Mouse (Mus musculus) limb, embryonic 15.5 days (tissue): ENCODE measurements around the gene Slc16a2. TPM values are rescaled to one million over a fixed set of nuclear protein-coding genes. Genes with fewer than 3 reads are reported as not detected.

Experiments used
- ATAC-seq: fragments of 200-750 bp; cut with Nextera tagmentation; 2 replicates; pipeline ENCODE4 v1.8.0; 2017; ENCODE audit warnings: low read depth, moderate TSS enrichment; ENCODE audit not compliant: insufficient number of reproducible peaks, low FRiP score, low TSS enrichment
- H3K27ac ChIP-seq: fragments of 300-500 bp; sonication (generic); 2 replicates; pipeline ENCODE4 v1.5.1; 2015; ENCODE audit warnings: moderate library complexity, mild to moderate bottlenecking, inconsistent platforms
- H3K27me3 ChIP-seq: fragments of 300-500 bp; sonication (generic); 2 replicates; pipeline ENCODE4 v1.6.1; 2015; ENCODE audit warnings: inconsistent platforms
- H3K36me3 ChIP-seq: fragments of 300-500 bp; sonication (generic); 2 replicates; pipeline ENCODE4 v1.6.1; 2015; ENCODE audit warnings: inconsistent platforms
- H3K4me1 ChIP-seq: fragments of 300-500 bp; sonication (generic); 2 replicates; pipeline ENCODE4 v1.6.1; 2015; ENCODE audit warnings: inconsistent platforms
- H3K4me2 ChIP-seq: fragments of 300-500 bp; sonication (generic); 2 replicates; pipeline ENCODE4 v1.6.1; 2015; ENCODE audit warnings: mild to moderate bottlenecking, inconsistent platforms
- H3K4me3 ChIP-seq: fragments of 300-500 bp; sonication (generic); 2 replicates; pipeline ENCODE4 v1.5.1; 2015; ENCODE audit warnings: mild to moderate bottlenecking, inconsistent platforms
- H3K9ac ChIP-seq: fragments of 300-500 bp; sonication (generic); 2 replicates; pipeline ENCODE4 v1.6.1; 2015; ENCODE audit warnings: inconsistent platforms
- H3K9me3 ChIP-seq: fragments of 300-500 bp; sonication (generic); 2 replicates; pipeline ENCODE4 v1.6.1; 2016; ENCODE audit warnings: inconsistent platforms
- WGBS: fragments of 180-500 bp; shearing (Covaris S2); methylation state at CpG from one replicate; pipeline ENCODE4 v1.1.7; 2015; 5-methylcytosine and 5-hydroxymethylcytosine counted together
- polyA plus RNA-seq: library from polyadenylated mRNA; unstranded; fragments of >200 nt; fragmentation: Nextera tagmentation; extraction: Ambion mirVana; gene quantifications from 2 replicates; pipeline ENCODE4 v1.2.1, GENCODE M21; 2015

Gene Slc16a2
- polyA plus RNA-seq, 1 experiment from 2014 or later: 29.9 TPM

GRCm38 (mm10) chrX:103732033-103732703 is 89.6 kb downstream of the Slc16a2 start:
- WGBS: 58% methylated on average over 4 of the region's 4 CpGs

GRCm38 (mm10) chrX:103722437-103722836 is 99.3 kb downstream of the Slc16a2 start:
- WGBS: 76% methylated on average over 2 of the region's 2 CpGs
- no peaks in the 10 kb centered on the region for H3K9me3 ChIP-seq
- H3K4me3 ChIP-seq: no peak overlapping the region
- ATAC-seq: no peak
- H3K4me2 ChIP-seq: no peak overlapping the region
- H3K9ac ChIP-seq: no peak overlapping the region
- no peak overlapping the region for H3K27ac ChIP-seq
- H3K36me3 ChIP-seq: no peaks in the 10 kb centered on the region
- peaks cover 13% of the 10 kb centered on the region for H3K27me3 ChIP-seq
- H3K4me1 ChIP-seq: no peaks in the 10 kb centered on the region; the same call in 1 of the 2 replicates

More at GRCm38 (mm10) chrX:103732033-103732703, 89.6 kb downstream of the Slc16a2 start:
- no peak overlapping the region for H3K27ac ChIP-seq
- H3K36me3 ChIP-seq: no peaks in the 10 kb centered on the region
- H3K27me3 ChIP-seq: peaks cover 36% of the 10 kb centered on the region
- H3K4me1 ChIP-seq: no peaks in the 10 kb centered on the region
- no peaks in the 10 kb centered on the region for H3K9me3 ChIP-seq
- H3K9ac ChIP-seq: no peak overlapping the region
- ATAC-seq: no peak
- no peak overlapping the region for H3K4me2 ChIP-seq
- H3K4me3 ChIP-seq: no peak overlapping the region

GRCm38 (mm10) chrX:103719618-103720185 is 102.1 kb downstream of the Slc16a2 start:
- no peak overlapping the region for H3K27ac ChIP-seq
- no peak overlapping the region for H3K9ac ChIP-seq
- no peaks in the 10 kb centered on the region for H3K36me3 ChIP-seq
- 49% methylated on average over 12 of the region's 12 CpGs for WGBS
- ATAC-seq: no peak
- peaks cover 13% of the 10 kb centered on the region for H3K27me3 ChIP-seq
- H3K4me2 ChIP-seq: no peak overlapping the region
- H3K4me1 ChIP-seq: no peaks in the 10 kb centered on the region; the same call in 1 of the 2 replicates
- H3K9me3 ChIP-seq: no peaks in the 10 kb centered on the region
- H3K4me3 ChIP-seq: no peak overlapping the region

- ATAC-seq: no peak
- Histone ChIP-seq H3K27me3 (peaks cover 25% of the 10 kb centered on the region; the same call in 1 of the 2 replicates), H3K4me3 (no peak overlapping the region), H3K9me3 (no peaks in the 10 kb centered on the region), H3K4me2 (no peak overlapping the region), H3K27ac (no peak overlapping the region), H3K9ac (no peak overlapping the region), H3K36me3 (no peaks in the 10 kb centered on the region), H3K4me1 (no peaks in the 10 kb centered on the region)
- whole genome bisulfite sequencing: 58% methylated on average over 7 of the region's 7 CpGs
These were observed 108.9 kb downstream of the Slc16a2 start for GRCm38 (mm10) chrX:103712922-103713321.

- 54% methylated on average over 2 of the region's 2 CpGs for WGBS
These were observed 112.1 kb downstream of the Slc16a2 start for GRCm38 (mm10) chrX:103709671-103710070.

GRCm38 (mm10) chrX:103708592-103708991 is 113.2 kb downstream of the Slc16a2 start:
- ATAC-seq: no peak
- Histone ChIP-seq H3K27ac (no peak overlapping the region), H3K4me1 (no peaks in the 10 kb centered on the region), H3K9me3 (no peaks in the 10 kb centered on the region), H3K4me3 (no peak overlapping the region), H3K9ac (no peak overlapping the region), H3K27me3 (peaks cover 57% of the 10 kb centered on the region), H3K36me3 (no peaks in the 10 kb centered on the region), H3K4me2 (no peak overlapping the region)
- WGBS: 65% methylated on average over 1 of the region's 1 CpGs

More at GRCm38 (mm10) chrX:103709671-103710070, 112.1 kb downstream of the Slc16a2 start:
- no peak overlapping the region for H3K27ac ChIP-seq
- no peak for ATAC-seq
- peaks cover 51% of the 10 kb centered on the region for H3K27me3 ChIP-seq
- no peaks in the 10 kb centered on the region for H3K9me3 ChIP-seq
- no peaks in the 10 kb centered on the region for H3K36me3 ChIP-seq
- no peaks in the 10 kb centered on the region for H3K4me1 ChIP-seq
- no peak overlapping the region for H3K4me2 ChIP-seq
- H3K4me3 ChIP-seq: no peak overlapping the region
- H3K9ac ChIP-seq: no peak overlapping the region

GRCm38 (mm10) chrX:103704611-103705010 is 117.2 kb downstream of the Slc16a2 start:
- no peak for ATAC-seq
- Histone ChIP-seq H3K4me2 (no peak overlapping the region), H3K9me3 (no peaks in the 10 kb centered on the region), H3K9ac (no peak overlapping the region), H3K36me3 (no peaks in the 10 kb centered on the region), H3K27me3 (peaks cover 57% of the 10 kb centered on the region), H3K4me3 (no peak overlapping the region), H3K27ac (no peak overlapping the region), H3K4me1 (no peaks in the 10 kb centered on the region)
- WGBS: 91% methylated on average over 4 of the region's 4 CpGs

- 58% methylated on average over 4 of the region's 4 CpGs for WGBS
- H3K27ac ChIP-seq: no peak overlapping the region
- no peak for ATAC-seq
- no peaks in the 10 kb centered on the region for H3K36me3 ChIP-seq
- H3K27me3 ChIP-seq: peaks cover 63% of the 10 kb centered on the region
- H3K4me1 ChIP-seq: no peaks in the 10 kb centered on the region
- H3K4me2 ChIP-seq: no peak overlapping the region
- no peak overlapping the region for H3K9ac ChIP-seq
- H3K9me3 ChIP-seq: no peaks in the 10 kb centered on the region
- H3K4me3 ChIP-seq: no peak overlapping the region
These were observed 117.8 kb downstream of the Slc16a2 start for GRCm38 (mm10) chrX:103704024-103704423.

GRCm38 (mm10) chrX:103697796-103698195 is 124.0 kb downstream of the Slc16a2 start:
- Histone ChIP-seq H3K9me3 (no peaks in the 10 kb centered on the region), H3K36me3 (no peaks in the 10 kb centered on the region), H3K4me1 (peaks cover 6% of the 10 kb centered on the region; the same call in 1 of the 2 replicates), H3K27me3 (peaks cover 66% of the 10 kb centered on the region), H3K4me3 (no peak overlapping the region), H3K27ac (no peak overlapping the region), H3K9ac (no peak overlapping the region), H3K4me2 (no peak overlapping the region)
- WGBS: 66% methylated on average over 2 of the region's 2 CpGs
- ATAC-seq: no peak

GRCm38 (mm10) chrX:103696081-103696519 is 125.7 kb downstream of the Slc16a2 start:
- WGBS: 7% methylated on average over 9 of the region's 9 CpGs
- Histone ChIP-seq H3K9me3 (no peaks in the 10 kb centered on the region), H3K27me3 (peaks cover 62% of the 10 kb centered on the region), H3K4me3 (peak overlapping the region; percentile 42; the same call in 1 of the 2 replicates), H3K27ac (peak overlapping the region; percentile 68; the same call in 1 of the 2 replicates), H3K4me1 (peaks cover 6% of the 10 kb centered on the region; the same call in 1 of the 2 replicates), H3K9ac (no peak overlapping the region), H3K4me2 (peak overlapping the region; percentile 32; the same call in 1 of the 2 replicates), H3K36me3 (no peaks in the 10 kb centered on the region)
- no peak for ATAC-seq

GRCm38 (mm10) chrX:103695165-103695996 is 126.4 kb downstream of the Slc16a2 start:
- Histone ChIP-seq H3K9me3 (no peaks in the 10 kb centered on the region), H3K27me3 (peaks cover 56% of the 10 kb centered on the region), H3K4me1 (peaks cover 6% of the 10 kb centered on the region; the same call in 1 of the 2 replicates), H3K36me3 (no peaks in the 10 kb centered on the region), H3K9ac (0 out of 2 replicates have a peak overlapping the region, but pooled peaks have one; percentile 28), H3K27ac (peak overlapping the region; percentile 50; the same call in 1 of the 2 replicates), H3K4me2 (peak overlapping the region; percentile 76), H3K4me3 (peak overlapping the region; percentile 42)
- ATAC-seq: peak; percentile 83
- 3% methylated on average over 38 of the region's 41 CpGs for WGBS
